Mouse (Mus musculus) intestine, postnatal 0 days (tissue): ENCODE measurements around the gene Dip2c. TPM values are rescaled to one million over a fixed set of nuclear protein-coding genes. Genes with fewer than 3 reads are reported as not detected.

Source experiments
- ATAC-seq: fragments of 200-750 bp; cut with Nextera tagmentation; 2 replicates; pipeline ENCODE4 v1.8.0; 2017; ENCODE audit warnings: mild to moderate bottlenecking, moderate TSS enrichment, moderate library complexity
- H3K27ac ChIP-seq: fragments of 300-500 bp; sonication (generic); 2 replicates; pipeline ENCODE4 v1.5.1; 2014; ENCODE audit warnings: mild to moderate bottlenecking, low read depth, low read length, moderate library complexity
- H3K27me3 ChIP-seq: fragments of 300-500 bp; sonication (generic); replicated peaks from 2 replicates; pipeline ENCODE4 v1.6.1; 2014; ENCODE audit warnings: low read length, mixed read lengths; ENCODE audit not compliant: control insufficient read depth, insufficient read depth
- H3K36me3 ChIP-seq: fragments of 300-500 bp; sonication (generic); 2 replicates; pipeline ENCODE4 v1.6.1; 2014; ENCODE audit warnings: mild to moderate bottlenecking, moderate library complexity; ENCODE audit not compliant: control insufficient read depth, insufficient read depth
- H3K4me1 ChIP-seq: fragments of 300-500 bp; sonication (generic); replicated peaks from 2 replicates; pipeline ENCODE4 v1.6.1; 2014; ENCODE audit warnings: antibody characterized with exemption, low read length, mixed read lengths; ENCODE audit not compliant: control insufficient read depth, insufficient read depth
- H3K4me2 ChIP-seq: fragments of 300-500 bp; sonication (generic); replicated peaks from 2 replicates; pipeline ENCODE4 v1.6.1; 2014; ENCODE audit warnings: low read depth, mild to moderate bottlenecking, moderate library complexity
- H3K4me3 ChIP-seq: fragments of 300-500 bp; sonication (generic); 2 replicates; pipeline ENCODE4 v1.5.1; 2014; ENCODE audit warnings: low read depth, low read length
- H3K9ac ChIP-seq: fragments of 300-500 bp; sonication (generic); 2 replicates; pipeline ENCODE4 v1.6.1; 2014; ENCODE audit warnings: mild to moderate bottlenecking, low read depth, low read length
- H3K9me3 ChIP-seq: fragments of 300-500 bp; sonication (generic); 2 replicates; pipeline ENCODE4 v1.6.1; 2016; ENCODE audit warnings: mixed run types; ENCODE audit not compliant: control insufficient read depth
- CTCF ChIP-seq: sonication (generic); IDR thresholded peaks from 2 replicates; pipeline ENCODE4 v1.5.1; 2016; ENCODE audit warnings: low read depth, mild to moderate bottlenecking, control low read depth, antibody characterized with exemption, moderate library complexity
- WGBS: fragments of 180-500 bp; shearing (Covaris S2); extraction: QIAGEN DNeasy Blood & Tissue Kit; methylation state at CpG from one replicate; pipeline ENCODE4 v1.1.7; 2014; 5-methylcytosine and 5-hydroxymethylcytosine counted together
- polyA plus RNA-seq: library from polyadenylated mRNA; unstranded; fragments of >200 nt; fragmentation: Nextera tagmentation; extraction: Ambion mirVana; gene quantifications from 2 replicates; pipeline ENCODE4 v1.2.1, GENCODE M21; 2015

The Dip2c gene
- polyA plus RNA-seq, 1 experiment from 2014 or later: 2.7 TPM

GRCm38 (mm10) chr13:9297266-9297665 lies 20.9 kb downstream of the Dip2c start:
- H3K9ac ChIP-seq: no peak overlapping the region
- no peak overlapping the region for H3K27ac ChIP-seq
- no peaks in the 10 kb centered on the region for H3K36me3 ChIP-seq
- H3K4me2 ChIP-seq: no peak overlapping the region
- 70% methylated on average over 3 of the region's 3 CpGs for WGBS
- H3K9me3 ChIP-seq: no peaks in the 10 kb centered on the region
- H3K4me3 ChIP-seq: no peak overlapping the region
- ATAC-seq: no peak
- no peak for TF ChIP-seq CTCF
- no peaks in the 10 kb centered on the region for H3K4me1 ChIP-seq
- H3K27me3 ChIP-seq: no peaks in the 10 kb centered on the region

GRCm38 (mm10) chr13:9297689-9298088 lies 21.4 kb downstream of the Dip2c start:
- 57% methylated on average over 3 of the region's 3 CpGs for WGBS
- Histone ChIP-seq H3K4me1 (no peaks in the 10 kb centered on the region), H3K27me3 (no peaks in the 10 kb centered on the region), H3K27ac (no peak overlapping the region), H3K9me3 (no peaks in the 10 kb centered on the region), H3K4me3 (no peak overlapping the region), H3K36me3 (no peaks in the 10 kb centered on the region), H3K9ac (no peak overlapping the region), H3K4me2 (no peak overlapping the region)
- no peak for TF ChIP-seq CTCF
- no peak for ATAC-seq

GRCm38 (mm10) chr13:9299657-9300056 lies 23.3 kb downstream of the Dip2c start:
- no peaks in the 10 kb centered on the region for H3K27me3 ChIP-seq
- ATAC-seq: no peak
- no peaks in the 10 kb centered on the region for H3K9me3 ChIP-seq
- no peaks in the 10 kb centered on the region for H3K36me3 ChIP-seq
- no peaks in the 10 kb centered on the region for H3K4me1 ChIP-seq
- no peak overlapping the region for H3K9ac ChIP-seq
- H3K27ac ChIP-seq: no peak overlapping the region
- no peak for TF ChIP-seq CTCF
- no peak overlapping the region for H3K4me2 ChIP-seq
- WGBS: 39% methylated on average over 2 of the region's 2 CpGs
- H3K4me3 ChIP-seq: no peak overlapping the region

- Histone ChIP-seq H3K4me3 (no peak overlapping the region), H3K27ac (no peak overlapping the region), H3K4me2 (no peak overlapping the region), H3K36me3 (no peaks in the 10 kb centered on the region), H3K4me1 (no peaks in the 10 kb centered on the region), H3K9ac (no peak overlapping the region), H3K9me3 (no peaks in the 10 kb centered on the region), H3K27me3 (no peaks in the 10 kb centered on the region)
- TF ChIP-seq CTCF: no peak
- WGBS: 83% methylated on average over 6 of the region's 6 CpGs
- ATAC-seq: no peak
These were observed 32.5 kb downstream of the Dip2c start for GRCm38 (mm10) chr13:9308863-9309262.

GRCm38 (mm10) chr13:9310806-9311205 lies 34.5 kb downstream of the Dip2c start:
- H3K4me1 ChIP-seq: no peaks in the 10 kb centered on the region
- TF ChIP-seq CTCF: no peak
- no peaks in the 10 kb centered on the region for H3K27me3 ChIP-seq
- no peaks in the 10 kb centered on the region for H3K9me3 ChIP-seq
- H3K36me3 ChIP-seq: no peaks in the 10 kb centered on the region
- no peak overlapping the region for H3K4me3 ChIP-seq
- H3K27ac ChIP-seq: no peak overlapping the region
- WGBS: 84% methylated on average over 1 of the region's 1 CpGs
- H3K9ac ChIP-seq: no peak overlapping the region
- no peak for ATAC-seq
- H3K4me2 ChIP-seq: no peak overlapping the region

GRCm38 (mm10) chr13:9312916-9313315 lies 36.6 kb downstream of the Dip2c start:
- Histone ChIP-seq H3K4me1 (no peaks in the 10 kb centered on the region), H3K4me2 (no peak overlapping the region), H3K27me3 (no peaks in the 10 kb centered on the region), H3K9me3 (no peaks in the 10 kb centered on the region), H3K4me3 (no peak overlapping the region), H3K9ac (no peak overlapping the region), H3K27ac (no peak overlapping the region), H3K36me3 (no peaks in the 10 kb centered on the region)
- ATAC-seq: no peak
- TF ChIP-seq CTCF: no peak

GRCm38 (mm10) chr13:9314099-9314712 lies 37.9 kb downstream of the Dip2c start:
- Histone ChIP-seq H3K27ac (no peak overlapping the region), H3K27me3 (no peaks in the 10 kb centered on the region), H3K4me3 (no peak overlapping the region), H3K9ac (no peak overlapping the region), H3K36me3 (no peaks in the 10 kb centered on the region), H3K9me3 (no peaks in the 10 kb centered on the region), H3K4me1 (no peaks in the 10 kb centered on the region), H3K4me2 (no peak overlapping the region)
- 69% methylated on average over 2 of the region's 2 CpGs for WGBS
- ATAC-seq: no peak
- no peak for TF ChIP-seq CTCF
